Mouse (Mus musculus): ENCODE data around the gene Sergef.

DNA sequence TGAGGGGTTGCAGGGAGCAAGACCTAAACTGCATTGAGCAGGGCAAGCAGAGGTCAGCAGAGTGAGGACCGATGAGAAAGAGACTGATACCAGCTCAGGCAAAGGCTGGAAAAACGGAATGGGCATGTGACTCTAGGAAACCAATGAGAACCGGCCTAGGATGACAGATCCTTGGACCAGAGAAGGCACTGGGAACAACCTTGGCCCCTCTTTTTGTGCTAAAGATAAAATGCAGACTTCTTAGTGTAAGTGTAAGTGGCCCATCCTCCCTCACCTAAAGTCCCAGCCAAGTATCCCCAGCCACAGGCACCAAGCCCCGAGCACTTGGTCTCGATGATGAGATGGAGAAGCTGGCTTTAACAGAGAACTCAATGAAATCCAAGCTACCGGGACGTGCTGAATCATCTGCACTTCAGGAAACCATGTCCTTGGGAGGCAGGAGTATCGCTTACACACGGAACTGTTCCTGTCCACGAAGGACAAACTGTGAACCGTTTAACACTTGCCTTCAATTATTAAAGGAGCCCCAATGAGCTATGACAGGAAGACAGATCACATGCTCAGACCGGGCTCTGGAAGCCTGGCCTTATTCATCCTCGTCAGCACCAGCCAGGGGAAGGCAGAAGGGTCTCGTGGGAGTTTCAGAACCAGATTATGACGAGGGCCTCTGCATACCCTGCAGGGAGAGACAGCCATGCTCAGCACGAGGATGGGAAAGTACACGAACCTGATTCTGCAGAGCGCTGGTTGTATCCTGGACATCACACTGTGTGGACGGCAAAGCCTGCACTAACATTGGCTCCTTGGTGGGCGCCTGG, 87.5 kb downstream of the Sergef start:
- no peak for TF ChIP-seq TAL1 (IDR thresholded peaks at IDR 0.05; ENCODE audit: low read length)
- TF ChIP-seq GATA1 (IDR thresholded peaks at IDR 0.05; ENCODE audit: low read length), result no peak

Measured in erythroblast, embryonic 14.5 days (primary cell).